Mouse (Mus musculus) ovary, postnatal 36 days (tissue): ENCODE measurements at regions not wholly inside any gene's neighbourhood (a gene's known extent, or its start where the extent isn't known, plus 50 kb on each side); places are given as distances from the start of the nearest gene placed in this dataset.
"Not testable (repeated sequence)": the region's sequence is repeated elsewhere in the genome, so short reads cannot be mapped to it uniquely, and the experiment has no call there.

Experiments
- DNase-seq: peaks from one replicate; pipeline ENCODE4 v3.0.0; 2022; ENCODE audit warnings: low spot score, mixed read lengths

- no peak for DNase-seq
These were observed 451.4 kb upstream of the Tbl1xr1 start for GRCm38 (mm10) chr3:21625039-21625438.

- DNase-seq, result peak; percentile 11
These were observed 450.4 kb upstream of the Tbl1xr1 start for GRCm38 (mm10) chr3:21626029-21626428.

GRCm38 (mm10) chr3:21627048-21627447 is 449.4 kb upstream of the Tbl1xr1 start:
- DNase-seq, result not testable (repeated sequence)

DNA sequence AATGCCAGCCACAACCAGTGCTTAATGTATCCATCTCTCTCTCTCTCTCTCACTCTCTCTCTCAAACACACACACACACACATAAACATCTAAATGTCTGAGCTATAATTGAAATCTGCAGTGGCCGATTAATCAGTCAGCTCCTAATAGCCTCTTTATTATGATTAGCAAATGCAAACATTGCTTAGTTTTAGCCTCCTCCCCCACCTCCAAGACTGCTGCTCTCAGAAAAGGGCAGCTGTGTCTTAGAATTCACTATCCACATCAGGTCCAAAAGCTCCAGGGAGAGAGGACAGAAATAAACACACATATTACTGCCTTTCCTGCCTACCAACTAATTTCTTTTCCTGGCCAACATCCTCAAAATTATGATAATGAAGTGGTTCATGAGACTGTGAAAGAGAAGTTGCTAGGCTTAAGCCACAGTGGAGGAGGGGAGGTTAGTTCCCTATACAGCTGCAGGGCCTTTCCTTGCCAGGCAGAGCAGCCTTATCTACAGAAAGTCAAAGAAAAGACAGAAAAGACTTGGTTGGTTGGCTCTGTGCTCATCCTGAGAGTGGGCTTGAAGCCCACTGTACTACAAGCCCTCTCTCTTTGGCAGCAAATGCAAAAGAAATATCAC is 442.7 kb upstream of the Tbl1xr1 start:
- DNase-seq, result no peak

- no peak for DNase-seq
These were observed 441.7 kb upstream of the Tbl1xr1 start for GRCm38 (mm10) chr3:21634675-21635204.

DNA sequence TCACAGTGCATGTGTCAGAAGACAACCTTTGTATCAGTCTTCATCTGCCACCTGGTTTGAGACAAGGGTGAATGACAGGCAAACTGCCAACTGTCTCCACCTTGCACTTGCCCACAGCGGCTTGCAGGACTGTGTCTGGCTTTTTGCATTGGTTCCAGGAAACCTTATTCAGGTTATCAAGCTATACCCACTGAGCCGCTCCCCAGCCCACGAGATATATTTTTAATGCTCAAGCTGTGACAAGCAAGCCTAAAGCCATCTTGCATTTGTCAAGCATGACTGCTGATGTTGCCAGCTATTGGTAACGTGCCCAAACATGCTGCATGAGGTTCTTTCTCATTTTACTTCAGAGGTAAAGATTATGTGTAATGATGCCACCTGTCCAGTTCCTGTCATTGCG is 437.6 kb upstream of the Tbl1xr1 start:
- DNase-seq, result no peak

GRCm38 (mm10) chr3:21639576-21639975 is 436.9 kb upstream of the Tbl1xr1 start:
- no peak for DNase-seq

DNA sequence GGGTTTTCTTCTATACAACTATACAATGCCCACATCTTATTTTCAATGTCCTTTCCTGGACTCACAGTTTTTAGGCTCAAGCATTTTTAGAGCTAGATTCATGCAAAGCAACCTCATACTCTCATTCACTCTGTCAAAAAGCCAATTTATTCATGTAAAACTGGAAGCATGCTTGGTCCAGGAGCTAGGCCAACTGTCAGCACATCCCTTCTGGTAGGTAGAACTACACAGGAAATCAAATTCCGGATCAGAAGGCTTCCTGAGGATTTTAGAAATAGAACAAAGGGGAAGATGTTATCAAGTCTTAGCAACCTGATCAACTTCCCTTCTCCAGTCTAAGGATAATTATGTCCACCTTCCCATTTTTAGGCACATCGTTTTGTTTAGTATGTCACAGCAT is 432.4 kb upstream of the Tbl1xr1 start:
- no peak for DNase-seq

DNA sequence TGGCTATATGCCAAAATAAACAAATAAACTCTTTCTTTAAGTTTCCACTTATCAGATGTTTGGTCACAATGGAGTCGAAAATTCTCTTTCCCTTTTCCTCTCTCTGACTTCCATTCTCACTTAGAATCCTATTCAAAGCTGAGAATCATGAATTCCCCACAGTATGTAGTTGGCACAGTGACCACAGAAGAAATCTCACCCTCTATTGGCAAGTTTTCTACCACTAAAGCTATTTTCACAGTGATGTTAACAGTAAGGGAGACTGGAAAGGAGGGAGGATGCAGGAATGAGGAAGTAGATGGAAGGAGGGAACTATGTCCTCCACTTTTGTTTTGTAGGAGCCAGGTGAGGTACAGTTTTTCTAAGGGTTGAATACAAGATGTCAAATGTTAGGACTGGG is 431.2 kb upstream of the Tbl1xr1 start:
- no peak for DNase-seq

GRCm38 (mm10) chr3:21649885-21650469 is 426.5 kb upstream of the Tbl1xr1 start:
- no peak for DNase-seq

DNA sequence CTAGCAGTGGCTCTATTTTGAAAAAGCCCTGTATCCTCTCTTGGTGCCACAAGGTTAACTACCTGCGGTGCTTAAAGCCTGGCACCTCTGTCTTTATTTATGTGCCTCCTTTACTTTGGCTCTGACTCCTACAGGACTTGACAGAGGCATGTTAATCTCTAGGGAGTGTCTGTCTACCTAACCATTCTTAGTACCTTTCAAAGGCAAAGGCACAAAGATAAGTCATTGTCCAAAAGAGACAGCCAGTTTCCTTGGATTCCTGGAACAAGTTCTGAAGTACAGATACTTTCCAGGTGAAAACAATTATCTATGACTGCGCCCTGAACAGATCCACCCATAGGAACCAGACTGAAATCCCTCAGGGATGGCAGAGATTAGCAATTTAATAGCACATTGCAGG is 421.2 kb upstream of the Tbl1xr1 start:
- DNase-seq, result no peak

DNA sequence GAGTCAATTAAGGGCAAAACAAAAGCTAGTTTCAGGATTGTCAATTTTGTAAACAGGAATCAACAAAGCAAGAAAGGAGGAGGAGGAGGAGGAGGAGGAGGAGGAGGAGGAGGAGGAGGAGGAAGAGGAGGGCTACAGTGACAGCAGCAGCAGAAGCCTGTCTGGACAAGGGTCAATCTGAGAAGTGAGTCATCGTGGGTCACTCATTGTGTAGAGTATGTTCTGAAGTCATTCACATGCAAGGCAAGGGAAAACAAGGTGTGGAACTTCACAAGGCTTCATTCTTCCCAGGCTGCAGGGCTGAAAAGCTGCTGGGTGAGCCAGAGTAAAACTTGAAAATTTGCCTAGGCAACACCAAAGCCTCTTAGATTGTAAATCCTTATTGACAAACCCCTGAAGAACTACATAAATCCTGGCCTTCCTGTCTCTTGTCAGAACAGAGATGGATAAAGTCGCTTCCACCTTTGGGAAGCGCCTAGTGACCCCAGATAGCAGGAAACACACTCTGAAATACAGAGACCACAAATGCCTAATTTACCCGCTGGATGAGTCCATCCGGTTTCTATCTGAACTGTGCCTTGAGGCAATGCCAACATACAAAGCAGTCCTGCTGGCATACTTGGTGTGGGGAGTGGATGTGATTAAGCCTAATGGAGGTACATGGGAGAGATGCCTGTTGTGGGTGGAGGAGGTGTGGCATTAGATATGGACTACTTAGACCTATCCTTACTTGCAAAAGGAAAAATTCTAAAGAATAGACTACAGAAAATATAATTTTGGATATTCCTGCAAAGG is 408.9 kb upstream of the Tbl1xr1 start:
- DNase-seq, result no peak

DNA sequence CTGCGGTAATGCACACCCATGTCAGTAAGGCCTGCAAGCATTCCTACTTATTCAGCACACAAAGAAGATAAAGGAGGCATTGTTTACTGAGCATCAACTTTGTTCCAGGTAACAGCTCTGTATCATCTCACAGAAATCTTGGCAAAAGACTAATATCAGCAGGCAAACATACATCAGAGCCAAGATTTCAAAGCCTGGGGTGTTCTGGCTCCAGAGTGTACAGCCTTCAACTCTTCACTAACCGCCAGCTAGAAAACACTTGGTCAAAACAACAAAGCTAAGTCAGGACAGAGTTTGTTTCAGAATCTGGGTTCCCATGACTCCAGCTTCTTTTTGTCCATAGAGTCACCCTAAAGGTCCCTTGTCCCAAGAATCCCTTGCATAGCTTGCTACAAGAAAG is 404.6 kb upstream of the Tbl1xr1 start:
- DNase-seq, result no peak

GRCm38 (mm10) chr3:21672492-21672891 is 404.0 kb upstream of the Tbl1xr1 start:
- DNase-seq, result no peak

GRCm38 (mm10) chr3:21673466-21673865 is 403.0 kb upstream of the Tbl1xr1 start:
- DNase-seq, result no peak

DNA sequence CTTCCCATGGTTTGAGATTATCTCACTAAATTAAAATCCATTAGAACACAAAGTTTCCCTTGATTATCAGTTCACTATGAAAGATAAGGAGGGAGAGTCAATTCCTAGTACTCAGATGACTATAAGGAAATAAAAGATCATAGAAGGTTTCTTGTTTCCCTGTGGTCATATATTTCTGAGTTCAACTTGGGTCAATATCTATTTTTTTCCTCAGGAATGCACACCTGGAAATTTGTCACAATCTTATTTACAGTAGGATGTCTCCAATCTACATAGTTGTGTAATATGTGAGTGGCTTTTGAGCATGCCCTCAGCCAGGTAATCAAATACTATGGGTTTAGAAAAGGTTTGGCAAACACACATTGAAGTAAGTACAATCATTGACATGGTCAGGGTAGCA is 398.2 kb upstream of the Tbl1xr1 start:
- no peak for DNase-seq

DNA sequence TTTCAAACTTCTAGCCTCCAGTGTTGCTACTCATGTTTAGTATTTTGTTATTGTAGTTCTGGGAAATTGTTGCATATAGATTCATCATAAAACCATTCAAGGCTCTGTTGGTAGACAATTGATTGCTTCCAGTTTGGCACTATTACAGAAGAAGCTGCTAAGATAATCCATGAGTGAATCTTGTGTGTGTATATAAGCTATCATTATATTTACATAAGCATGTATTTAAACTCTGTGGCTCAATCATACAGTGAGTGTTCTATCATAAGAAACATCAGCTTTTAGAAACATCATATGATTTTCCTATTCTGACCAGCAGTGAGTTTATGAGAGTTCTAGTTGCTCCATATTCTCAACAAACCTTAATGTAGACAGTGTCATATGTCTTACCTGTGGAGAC is 397.7 kb upstream of the Tbl1xr1 start:
- no peak for DNase-seq

DNA sequence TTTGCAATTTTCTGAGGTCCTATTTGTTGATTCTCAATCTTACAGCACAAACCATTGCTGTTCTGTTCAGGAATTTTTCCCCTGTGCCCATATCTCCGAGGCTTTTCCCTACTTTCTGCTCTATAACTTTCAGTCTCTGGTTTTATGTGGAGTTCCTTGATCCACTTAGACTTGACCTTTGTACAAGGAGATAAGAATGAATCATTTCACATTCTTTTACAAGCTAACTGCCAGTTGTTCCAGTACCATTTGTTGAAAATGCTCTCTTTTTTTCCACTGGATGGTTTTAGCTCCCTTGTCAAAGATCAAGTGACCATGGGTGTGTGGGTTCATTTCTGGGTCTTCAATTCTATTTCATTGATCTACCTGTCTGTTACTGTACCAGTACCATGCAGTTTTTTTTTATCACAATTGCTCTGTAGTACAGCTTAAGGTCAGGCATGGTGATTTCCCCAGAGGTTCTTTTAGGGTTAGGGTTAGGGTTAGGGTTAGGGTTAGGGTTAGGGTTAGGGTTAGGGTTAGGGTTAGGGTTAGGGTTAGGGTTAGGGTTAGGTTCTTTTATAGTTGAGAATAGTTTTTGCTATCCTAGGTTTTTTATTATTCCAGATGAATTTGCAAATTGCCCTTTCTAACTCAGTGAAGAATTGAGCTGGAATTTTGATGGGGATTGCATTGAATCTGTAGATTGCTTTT is 378.3 kb upstream of the Tbl1xr1 start:
- not testable (repeated sequence) for DNase-seq

DNA sequence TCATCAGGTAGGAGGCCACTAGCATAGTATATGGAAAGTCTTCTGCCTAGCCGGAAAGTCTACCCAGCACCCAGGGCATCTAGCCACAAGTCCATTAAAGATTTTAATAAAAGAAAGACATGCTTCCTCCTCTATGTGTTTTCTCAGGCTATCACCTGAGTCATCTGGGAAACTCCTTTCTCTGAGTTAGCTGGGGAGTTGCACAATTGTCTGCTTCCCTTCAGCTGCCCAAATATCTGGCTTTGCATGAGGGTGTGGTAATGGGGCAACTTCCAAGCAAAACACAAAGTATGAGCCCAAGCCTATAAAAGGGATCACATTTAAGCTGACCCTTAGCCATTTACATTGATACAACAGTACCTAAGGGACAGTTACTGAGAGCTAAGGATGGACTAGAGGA is 376.9 kb upstream of the Tbl1xr1 start:
- no peak for DNase-seq

DNA sequence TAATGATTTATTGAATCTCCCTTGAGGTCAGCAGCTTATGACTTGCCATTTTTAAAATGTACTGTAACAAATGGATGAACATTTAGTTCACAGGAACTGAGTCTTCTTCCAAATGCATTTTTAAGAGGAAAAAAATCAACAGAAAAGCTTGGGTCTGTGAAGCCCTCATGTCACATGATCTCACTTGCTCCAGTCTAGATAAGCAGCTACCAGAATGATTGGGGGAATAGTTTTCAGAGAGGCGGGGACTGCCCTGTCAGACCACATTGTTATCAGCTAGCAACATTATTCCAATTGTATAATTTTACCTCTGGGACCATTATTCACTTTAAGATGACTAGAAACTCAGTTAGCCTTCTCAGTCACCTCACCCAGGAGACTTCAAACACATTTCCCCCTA is 376.1 kb upstream of the Tbl1xr1 start:
- no peak for DNase-seq

DNA sequence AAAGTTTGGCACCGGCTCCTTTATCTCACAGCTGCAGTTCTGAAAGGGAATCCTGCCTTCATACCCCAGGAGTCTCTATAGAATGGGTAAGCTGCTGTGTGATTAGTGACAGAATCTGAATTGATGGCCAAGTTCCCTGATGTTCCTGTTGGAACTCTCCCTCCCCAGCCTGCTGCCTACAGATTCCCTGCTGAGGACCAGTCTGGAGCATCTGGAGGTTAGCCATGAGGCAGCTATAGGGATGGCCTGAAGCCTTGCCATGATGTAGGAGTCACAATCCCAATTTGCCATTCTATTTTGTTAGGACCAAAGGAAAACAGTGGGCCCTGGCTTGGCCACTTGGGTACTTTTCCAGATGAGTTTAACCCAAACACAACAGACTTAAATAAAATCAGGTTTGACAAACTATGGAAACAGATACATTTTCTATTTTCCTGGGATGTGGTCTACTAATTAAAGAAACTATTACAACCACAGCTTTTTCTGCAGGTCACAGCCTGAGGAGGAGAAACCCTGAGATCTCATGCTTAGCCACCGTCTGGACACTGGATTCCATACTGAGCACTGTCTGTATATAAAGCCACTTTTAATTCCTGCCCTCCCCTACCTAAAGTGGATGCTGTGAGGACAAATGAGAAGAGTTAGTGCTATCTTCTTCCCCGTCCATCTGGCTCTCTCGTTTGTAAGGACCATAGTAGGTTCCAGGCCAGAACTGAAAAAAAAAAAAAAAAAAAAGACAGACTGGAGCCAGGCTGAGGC is 349.5 kb upstream of the Tbl1xr1 start:
- DNase-seq, result no peak

GRCm38 (mm10) chr3:21728019-21728418 is 348.4 kb upstream of the Tbl1xr1 start:
- DNase-seq, result no peak
